9 mouse cellular contexts compared by ENCODE assay signal in genomic region chr4:106936041-106936440, GRCm38 (mm10). TPM values are rescaled to one million over a fixed set of nuclear protein-coding genes. Genes with fewer than 3 reads are reported as not detected.
DNase-seq lines count a peak whose midpoint lies in the region; ATAC-seq and TF ChIP-seq lines count a peak whose summit lies in the region.
"Had no signal": no experiment of that assay in that cellular context is flagged by ENCODE, and none has a peak within 500 bp of the region (broad histone marks: within the 10 kb centered on the region; RNA-seq: fewer than 3 reads in every experiment).

No protein-coding gene starts in this region.

- H3K9me3 ChIP-seq in liver, embryonic 11.5 days (ENCODE audit: control insufficient read depth, low read length): no peaks in the 10 kb centered on the region
- H3K9me3 ChIP-seq in liver, postnatal 0 days (ENCODE audit: low read length): no peaks in the 10 kb centered on the region
- no peaks in the 10 kb centered on the region for H3K9me3 ChIP-seq in forebrain, embryonic 13.5 days (replicated peaks)
- H3K9me3 ChIP-seq in limb, embryonic 10.5 days (replicated peaks): no peaks in the 10 kb centered on the region
- H3K9me3 ChIP-seq in neural tube, embryonic 14.5 days (ENCODE audit: control insufficient read depth, low read length): no peaks in the 10 kb centered on the region

- no peak for ATAC-seq in liver, embryonic 11.5 days (replicated peaks; ENCODE audit: low FRiP score)
- ATAC-seq in liver, postnatal 0 days: no peak
- no peak for ATAC-seq in forebrain, embryonic 13.5 days
- no peak for ATAC-seq in neural tube, embryonic 14.5 days (ENCODE audit: low read depth)

- H3K4me1 ChIP-seq in liver, embryonic 11.5 days (replicated peaks; ENCODE audit: control insufficient read depth, insufficient read depth, low read length): peaks cover 85% of the 10 kb centered on the region
- peaks cover 55% of the 10 kb centered on the region for H3K4me1 ChIP-seq in liver, postnatal 0 days (ENCODE audit: insufficient read depth)
- H3K4me1 ChIP-seq in forebrain, embryonic 13.5 days: peaks cover 88% of the 10 kb centered on the region
- peaks cover 88% of the 10 kb centered on the region for H3K4me1 ChIP-seq in limb, embryonic 10.5 days
- peaks cover 66% of the 10 kb centered on the region for H3K4me1 ChIP-seq in neural tube, embryonic 14.5 days (ENCODE audit: control insufficient read depth, insufficient read depth, low read length)

- no peak overlapping the region for H3K4me3 ChIP-seq in liver, embryonic 11.5 days (ENCODE audit: low read depth, low read length)
- no peak overlapping the region for H3K4me3 ChIP-seq in liver, postnatal 0 days (ENCODE audit: low read depth, low read length)
- no peak overlapping the region for H3K4me3 ChIP-seq in forebrain, embryonic 13.5 days
- no peak overlapping the region for H3K4me3 ChIP-seq in limb, embryonic 10.5 days
- H3K4me3 ChIP-seq in neural tube, embryonic 14.5 days (ENCODE audit: low read depth, low read length): no peak overlapping the region

- no peak for TF ChIP-seq CTCF in liver, postnatal 0 days (IDR thresholded peaks at IDR 0.05; ENCODE audit: low read depth)

- H3K36me3 ChIP-seq in liver, embryonic 11.5 days (ENCODE audit: control insufficient read depth, insufficient read depth, low read length): peaks cover 8% of the 10 kb centered on the region; the same call in 1 of the 2 replicates
- peaks cover 15% of the 10 kb centered on the region for H3K36me3 ChIP-seq in liver, postnatal 0 days (replicated peaks; ENCODE audit: insufficient read depth, low read length)
- H3K36me3 ChIP-seq in forebrain, embryonic 13.5 days (ENCODE audit: poor library complexity, severe bottlenecking): peaks cover 37% of the 10 kb centered on the region
- peaks cover 99% of the 10 kb centered on the region for H3K36me3 ChIP-seq in limb, embryonic 10.5 days
- peaks cover 12% of the 10 kb centered on the region for H3K36me3 ChIP-seq in neural tube, embryonic 14.5 days (ENCODE audit: control insufficient read depth, insufficient read depth, low read length)

- TF ChIP-seq EP300 in liver, postnatal 0 days (IDR thresholded peaks at IDR 0.05; ENCODE audit: low read depth): no peak

- DNase-seq in liver, embryonic 11.5 days (ENCODE audit: low spot score): no peak
- DNase-seq in liver, postnatal 0 days: no peak
- DNase-seq in limb, embryonic 10.5 days (ENCODE audit: low spot score): no peak
- no peak for DNase-seq in gastrocnemius, postnatal 4 days (ENCODE audit: low spot score in 2 of 2)
- no peak for DNase-seq in cerebellum, postnatal 25 days
- DNase-seq: thymus, postnatal 25 days had no signal

- WGBS in liver, embryonic 11.5 days: 79% methylated on average over 3 of the region's 3 CpGs
- 83% methylated on average over 3 of the region's 3 CpGs for WGBS in liver, postnatal 0 days (ENCODE audit: insufficient replicate concordance)
- 41% methylated on average over 3 of the region's 3 CpGs for WGBS in forebrain, embryonic 13.5 days
- 77% methylated on average over 3 of the region's 3 CpGs for WGBS in limb, embryonic 10.5 days
- WGBS in neural tube, embryonic 14.5 days: 62% methylated on average over 3 of the region's 3 CpGs

- H3K9ac ChIP-seq in liver, embryonic 11.5 days (ENCODE audit: low read depth, low read length): no peak overlapping the region
- H3K9ac ChIP-seq in liver, postnatal 0 days (replicated peaks): no peak overlapping the region
- H3K9ac ChIP-seq in forebrain, embryonic 13.5 days: peak overlapping the region; percentile 60
- H3K9ac ChIP-seq in neural tube, embryonic 14.5 days (replicated peaks; ENCODE audit: low read depth, low read length): peak overlapping the region; percentile 39; the same call in 1 of the 2 replicates

- no peaks in the 10 kb centered on the region for H3K27me3 ChIP-seq in liver, embryonic 11.5 days (replicated peaks; ENCODE audit: control insufficient read depth, insufficient read depth, low read length)
- no peaks in the 10 kb centered on the region for H3K27me3 ChIP-seq in liver, postnatal 0 days (ENCODE audit: insufficient read depth, low read length)
- H3K27me3 ChIP-seq in forebrain, embryonic 13.5 days: no peaks in the 10 kb centered on the region
- H3K27me3 ChIP-seq in limb, embryonic 10.5 days (ENCODE audit: low read depth, poor library complexity, severe bottlenecking): no peaks in the 10 kb centered on the region
- H3K27me3 ChIP-seq in neural tube, embryonic 14.5 days (ENCODE audit: control insufficient read depth, insufficient read depth, low read length): no peaks in the 10 kb centered on the region

- no peak overlapping the region for H3K4me2 ChIP-seq in liver, embryonic 11.5 days
- no peak overlapping the region for H3K4me2 ChIP-seq in liver, postnatal 0 days (ENCODE audit: low read depth, low read length)
- peak overlapping the region; percentile 32 for H3K4me2 ChIP-seq in forebrain, embryonic 13.5 days
- no peak overlapping the region for H3K4me2 ChIP-seq in neural tube, embryonic 14.5 days (ENCODE audit: low read depth, low read length)

- H3K27ac ChIP-seq in liver, embryonic 11.5 days (ENCODE audit: low read depth, low read length): peak overlapping the region; percentile 68; the same call in 1 of the 2 replicates
- H3K27ac ChIP-seq in liver, postnatal 0 days (ENCODE audit: low read depth): no peak overlapping the region
- peak overlapping the region; percentile 90 for H3K27ac ChIP-seq in forebrain, embryonic 13.5 days
- H3K27ac ChIP-seq in limb, embryonic 10.5 days: peak overlapping the region; percentile 78; the same call in 1 of the 2 replicates
- H3K27ac ChIP-seq in neural tube, embryonic 14.5 days (ENCODE audit: low read depth, low read length): peak overlapping the region; percentile 45; the same call in 1 of the 2 replicates
- H3K27ac ChIP-seq: macrophage had no signal

RNA-seq across cellular contexts. Expression of gene Ssbp3, which starts 25.5 kb away (rescaled TPM):
- 71.1 and 89.0 TPM in 2 replicates for polyA plus RNA-seq in liver, embryonic 11.5 days (2014; fragmentation: Nextera tagmentation; extraction: Ambion mirVana)
- polyA plus RNA-seq in liver, postnatal 0 days (2015; fragmentation: Nextera tagmentation; extraction: Ambion mirVana): 22.8 and 26.8 TPM in 2 replicates
- polyA plus RNA-seq in forebrain, embryonic 13.5 days (2015; fragmentation: Nextera tagmentation; extraction: Ambion mirVana): 168 and 173 TPM in 2 replicates
- polyA plus RNA-seq in limb, embryonic 10.5 days (2016; fragmentation: Nextera tagmentation; extraction: Ambion mirVana): 225 and 250 TPM in 2 replicates
- 106 and 112 TPM in 2 replicates for polyA plus RNA-seq in neural tube, embryonic 14.5 days (2014; fragmentation: Nextera tagmentation; extraction: Ambion mirVana)
- 10 to 100 TPM; 65.7 to 73.4 TPM for total RNA-seq in gastrocnemius, postnatal 4 days (2021)

Comparison
In these comparisons a context has a peak if more than half of its experiments do, and no peak if none do; other contexts are left out.
1. H3K9ac ChIP-seq: peak in forebrain, embryonic 13.5 days (single experiment) and neural tube, embryonic 14.5 days (single experiment); none in liver, embryonic 11.5 days (single experiment) and liver, postnatal 0 days (single experiment).